Mouse (Mus musculus) CD4-positive, CD25-positive, alpha-beta regulatory T cell (primary cell): ENCODE measurements around the gene Esp36. TPM values are rescaled to one million over a fixed set of nuclear protein-coding genes. Genes with fewer than 3 reads are reported as not detected.

Experiments used
- polyA plus RNA-seq: library from polyadenylated mRNA; unstranded; fragments of 100-300 nt; shearing (Covaris generic); gene quantifications from one replicate; pipeline ENCODE4 v1.2.1, GENCODE M21; 2017

Gene Esp36
- polyA plus RNA-seq: not detected

GRCm38 (mm10) chr17:38420085-38420484, at the start of gene Esp36:
Gene Esp36 (minus strand): TSS chr17:38420185.

Other genes with a start within 250 kb of the Esp36 start
- gene Olfr134, start 248.8 kb downstream of the Esp36 start, polyA plus RNA-seq: not detected
- not detected for gene Olfr135, start 215.8 kb downstream of the Esp36 start, polyA plus RNA-seq
- gene Olfr138, start 159.2 kb downstream of the Esp36 start, polyA plus RNA-seq: 0.20 TPM
- gene Olfr137, start 112.6 kb downstream of the Esp36 start, polyA plus RNA-seq: not detected
- 0.23 TPM for gene Olfr136, start 90.4 kb downstream of the Esp36 start, polyA plus RNA-seq
- not detected for gene Esp34, start 134.0 kb upstream of the Esp36 start, polyA plus RNA-seq
- gene Esp31, start 219.3 kb upstream of the Esp36 start, polyA plus RNA-seq: not detected